Mouse (Mus musculus): ENCODE measurements around the gene Ezh1.

DNA sequence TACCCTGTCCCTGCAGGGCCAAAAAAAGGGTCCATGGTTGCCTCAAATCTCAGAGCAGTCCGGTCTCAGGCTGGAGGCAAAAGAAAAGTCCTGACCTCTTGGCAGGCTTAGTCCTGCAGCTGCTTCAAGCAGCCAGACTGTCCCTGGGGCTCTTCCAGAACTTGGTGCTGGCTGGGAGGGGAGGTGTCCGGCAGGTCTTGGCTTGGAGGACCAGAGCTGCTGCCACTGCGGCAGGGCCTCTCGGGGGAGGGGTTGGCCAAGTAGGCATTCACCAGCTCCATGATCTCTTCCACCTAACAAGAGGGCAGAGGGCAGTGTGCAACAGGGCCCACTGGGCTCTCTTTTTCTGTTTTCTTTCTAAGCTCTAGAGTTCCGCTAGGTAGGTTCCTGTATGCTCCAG is 63.5 kb downstream of the Ezh1 start:
- no peak for TF ChIP-seq FLI1 (IDR thresholded peaks at IDR 0.05; ENCODE audit: low read length)
- no peak for TF ChIP-seq GATA1 (IDR thresholded peaks at IDR 0.05; ENCODE audit: borderline replicate concordance, low read length)

All from megakaryocyte, embryonic 14.5 days (primary cell).